Mouse (Mus musculus) spleen, adult 2 months (tissue): ENCODE measurements around the gene Pim1. TPM values are rescaled to one million over a fixed set of nuclear protein-coding genes. Genes with fewer than 3 reads are reported as not detected.

Experiments used
- DNase-seq, 2 experiments: peaks; one replicate each; pipeline versions ENCODE4 v3.0.0 to v3.0.0-alpha.2; 2012 to 2021; ENCODE audit warnings: low spot score in 2 of 2, low read depth in 1 of 2
- H3K27ac ChIP-seq: fragments of 200-500 bp; 2 replicates; pipeline ENCODE4 v1.5.1; 2012; ENCODE audit warnings: low read length, inconsistent platforms; ENCODE audit not compliant: insufficient read depth
- H3K27me3 ChIP-seq: fragments of 200-500 bp; 2 replicates; pipeline ENCODE4 v1.6.1; 2012; ENCODE audit warnings: mild to moderate bottlenecking, moderate library complexity, low read length, inconsistent platforms; ENCODE audit not compliant: control insufficient read depth, insufficient read depth
- H3K36me3 ChIP-seq: fragments of 200-500 bp; 2 replicates; pipeline ENCODE4 v1.6.1; 2012; ENCODE audit warnings: mild to moderate bottlenecking, low read length, inconsistent platforms; ENCODE audit not compliant: control insufficient read depth, insufficient read depth
- H3K4me1 ChIP-seq: fragments of 200-500 bp; 2 replicates; pipeline ENCODE4 v1.6.1; 2011; ENCODE audit warnings: inconsistent platforms; ENCODE audit not compliant: control insufficient read depth, insufficient read depth, insufficient read length
- H3K4me3 ChIP-seq: fragments of 200-500 bp; 2 replicates; pipeline ENCODE4 v1.5.1; 2011; ENCODE audit warnings: mild to moderate bottlenecking, inconsistent platforms; ENCODE audit not compliant: insufficient read depth, insufficient read length; ENCODE audit errors: extremely low read depth
- CTCF ChIP-seq: fragments of 200-500 bp; IDR thresholded peaks from 2 replicates; pipeline ENCODE4 v1.5.1; 2011; ENCODE audit warnings: mild to moderate bottlenecking, inconsistent platforms; ENCODE audit not compliant: insufficient read depth, insufficient read length, insufficient replicate concordance; ENCODE audit errors: extremely low read depth
- POLR2A ChIP-seq: fragments of 200-500 bp; IDR thresholded peaks from 2 replicates; pipeline ENCODE4 v1.6.1; 2011; ENCODE audit warnings: low read depth, low read length, inconsistent platforms
- WGBS: fragments of 180-500 bp; shearing (Covaris S2); methylation state at CpG from one replicate; pipeline ENCODE4 v1.1.7; 2018; 5-methylcytosine and 5-hydroxymethylcytosine counted together
- polyA plus RNA-seq: library from polyadenylated mRNA; depleted of rRNA; stranded (reverse); fragments of >200 nt; gene quantifications from 2 replicates; pipeline ENCODE4 v1.2.3, GENCODE M21; 2012

Pim1 gene
- polyA plus RNA-seq, 1 experiment: 56.6 TPM

- Histone ChIP-seq H3K4me1 (no peaks in the 10 kb centered on the region), H3K36me3 (no peaks in the 10 kb centered on the region), H3K4me3 (no peak overlapping the region), H3K27me3 (no peaks in the 10 kb centered on the region), H3K27ac (no peak overlapping the region)
- DNase-seq: no peak
- 65% methylated on average over 9 of the region's 9 CpGs for WGBS
- TF ChIP-seq CTCF (no peak), POLR2A (no peak)
These were observed 25.0 kb upstream of the Pim1 start for GRCm38 (mm10) chr17:29465405-29466010.

- Histone ChIP-seq H3K27ac (no peak overlapping the region), H3K4me3 (no peak overlapping the region), H3K36me3 (no peaks in the 10 kb centered on the region), H3K27me3 (no peaks in the 10 kb centered on the region), H3K4me1 (no peaks in the 10 kb centered on the region)
- TF ChIP-seq CTCF (no peak), POLR2A (no peak)
- WGBS: 75% methylated on average over 11 of the region's 11 CpGs
- no peak for DNase-seq
These were observed 23.5 kb upstream of the Pim1 start for GRCm38 (mm10) chr17:29467030-29467429.

DNA sequence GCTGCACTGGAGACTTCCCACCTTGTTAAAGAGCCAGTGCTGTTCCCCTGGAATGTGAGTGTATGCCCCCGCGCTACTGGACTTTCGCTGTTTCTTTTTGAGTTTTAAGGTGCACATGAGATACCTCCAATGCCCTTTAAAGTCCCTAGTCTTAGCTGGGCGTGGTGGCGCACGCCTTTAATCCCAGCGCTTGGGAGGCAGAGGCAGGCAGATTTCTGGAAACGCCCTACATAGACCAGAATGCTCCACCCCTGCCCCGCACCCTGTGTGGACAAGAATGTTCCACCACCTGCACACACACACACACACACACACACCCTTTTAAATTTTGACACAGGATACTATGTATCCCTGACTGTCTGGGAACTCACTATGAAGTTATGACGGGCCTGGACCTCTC, 17.1 kb upstream of the Pim1 start:
- H3K27me3 ChIP-seq: no peaks in the 10 kb centered on the region
- no peaks in the 10 kb centered on the region for H3K4me1 ChIP-seq
- H3K4me3 ChIP-seq: no peak overlapping the region
- no peak for DNase-seq
- no peaks in the 10 kb centered on the region for H3K36me3 ChIP-seq
- WGBS: 96% methylated on average over 10 of the region's 10 CpGs
- no peak overlapping the region for H3K27ac ChIP-seq
- no peak for TF ChIP-seq CTCF
- no peak for TF ChIP-seq POLR2A

GRCm38 (mm10) chr17:29474036-29474435, 16.5 kb upstream of the Pim1 start:
- 67% methylated on average over 2 of the region's 2 CpGs for WGBS
- Histone ChIP-seq H3K27ac (no peak overlapping the region), H3K36me3 (no peaks in the 10 kb centered on the region), H3K4me3 (no peak overlapping the region), H3K4me1 (no peaks in the 10 kb centered on the region), H3K27me3 (no peaks in the 10 kb centered on the region)
- DNase-seq: no peak
- TF ChIP-seq POLR2A (no peak), CTCF (no peak)

GRCm38 (mm10) chr17:29475142-29475541, 15.4 kb upstream of the Pim1 start:
- 88% methylated on average over 3 of the region's 3 CpGs for WGBS
- H3K4me1 ChIP-seq: no peaks in the 10 kb centered on the region

GRCm38 (mm10) chr17:29476461-29476860, 14.1 kb upstream of the Pim1 start:
- H3K4me3 ChIP-seq: no peak overlapping the region
- no peak overlapping the region for H3K27ac ChIP-seq
- WGBS: 89% methylated on average over 4 of the region's 4 CpGs
- TF ChIP-seq CTCF (no peak), POLR2A (no peak)
- no peaks in the 10 kb centered on the region for H3K36me3 ChIP-seq
- no peak for DNase-seq
- H3K4me1 ChIP-seq: no peaks in the 10 kb centered on the region
- no peaks in the 10 kb centered on the region for H3K27me3 ChIP-seq

More at GRCm38 (mm10) chr17:29475142-29475541, 15.4 kb upstream of the Pim1 start:
- TF ChIP-seq POLR2A (no peak), CTCF (no peak)
- H3K36me3 ChIP-seq: no peaks in the 10 kb centered on the region
- no peak for DNase-seq
- no peak overlapping the region for H3K27ac ChIP-seq
- no peaks in the 10 kb centered on the region for H3K27me3 ChIP-seq
- no peak overlapping the region for H3K4me3 ChIP-seq

DNA sequence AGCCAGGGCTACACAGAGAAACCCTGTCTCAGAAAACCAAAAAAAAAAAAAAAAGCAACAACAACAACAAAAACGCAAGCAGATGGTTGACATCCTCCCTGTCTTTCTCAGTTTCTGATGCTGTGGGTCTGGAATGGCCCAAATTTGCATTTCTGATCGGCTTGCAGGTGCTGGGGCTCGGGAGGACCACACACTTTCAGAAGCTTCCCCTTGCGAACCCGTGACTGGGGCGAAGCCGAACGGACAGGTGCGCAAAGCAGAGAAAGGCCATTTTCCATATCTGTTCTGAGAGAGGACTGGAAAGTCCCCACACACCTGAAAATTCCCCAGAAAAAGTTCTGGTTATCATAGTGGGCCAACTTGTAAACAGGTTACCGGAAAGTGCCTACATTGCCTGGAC, 13.2 kb upstream of the Pim1 start:
- Histone ChIP-seq H3K4me3 (no peak overlapping the region), H3K4me1 (no peaks in the 10 kb centered on the region), H3K27ac (no peak overlapping the region), H3K27me3 (no peaks in the 10 kb centered on the region), H3K36me3 (no peaks in the 10 kb centered on the region)
- 59% methylated on average over 10 of the region's 10 CpGs for WGBS
- no peak for DNase-seq
- no peak for TF ChIP-seq POLR2A
- no peak for TF ChIP-seq CTCF

GRCm38 (mm10) chr17:29478271-29478670, 12.3 kb upstream of the Pim1 start:
- H3K4me1 ChIP-seq: no peaks in the 10 kb centered on the region
- DNase-seq: no peak
- no peaks in the 10 kb centered on the region for H3K36me3 ChIP-seq
- 69% methylated on average over 4 of the region's 4 CpGs for WGBS
- H3K4me3 ChIP-seq: no peak overlapping the region
- H3K27ac ChIP-seq: no peak overlapping the region
- no peaks in the 10 kb centered on the region for H3K27me3 ChIP-seq
- TF ChIP-seq POLR2A (no peak), CTCF (no peak)
